Mouse (Mus musculus) right cerebral cortex, adult 2 months (tissue): Measurements from ENCODE around the gene Metrnl.
A peak's percentile ranks its signal among the peaks of the same experiment; 100 is the strongest.
"Not testable (repeated sequence)": the region's sequence is repeated elsewhere in the genome, so short reads cannot be mapped to it uniquely, and the experiment has no call there.

Experiments
- DNase-seq, 2 experiments: peaks; one replicate each; pipeline ENCODE4 v3.0.0; 2021 to 2022; ENCODE audit warnings: low spot score in 2 of 2

The Metrnl gene

DNA sequence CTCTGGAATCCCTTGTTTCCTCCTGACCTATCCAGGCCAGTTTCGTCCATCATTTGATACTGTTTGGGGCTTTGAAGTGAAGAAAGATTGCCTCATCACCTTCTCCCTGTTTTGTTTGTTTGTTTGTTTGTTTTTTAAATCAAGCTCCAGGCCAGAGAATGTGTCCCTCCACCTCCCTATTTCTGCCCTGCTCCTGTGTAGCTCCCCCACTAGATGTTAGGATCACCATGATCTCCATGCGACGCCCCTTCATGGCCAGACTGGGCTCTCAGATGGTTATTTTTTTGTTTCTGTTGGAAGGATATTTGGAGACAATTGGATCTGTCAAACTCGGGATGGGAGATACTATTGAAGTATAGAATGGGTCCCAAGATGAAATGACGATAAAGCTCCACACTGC is at the start of gene Metrnl:
Gene Metrnl, plus strand, starts transcription at position 301 of the 400 bp plus-strand sequence.
- no peak for DNase-seq

DNA sequence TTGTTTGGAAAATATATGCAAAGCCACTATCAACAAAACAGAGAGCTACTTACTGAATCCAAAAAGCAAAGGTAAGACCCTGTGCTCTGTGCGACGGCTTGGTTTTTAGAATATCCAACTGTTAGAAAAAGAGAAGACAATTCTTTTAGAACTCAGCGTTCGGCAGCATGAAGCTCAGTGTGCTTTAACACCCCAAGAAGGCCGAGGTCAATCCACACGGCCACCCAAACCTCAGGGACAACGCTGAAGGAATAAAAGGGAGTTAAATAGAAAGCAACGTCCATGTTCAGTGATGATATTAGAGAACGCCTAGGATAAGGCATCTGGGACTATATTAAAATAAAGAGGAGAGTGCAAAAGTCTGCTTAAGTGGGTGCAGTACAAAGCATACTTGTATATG is 49.8 kb upstream of the Metrnl start:
- DNase-seq = no peak

GRCm38 (mm10) chr11:121651983-121652382 is 49.4 kb upstream of the Metrnl start:
- no peak for DNase-seq

DNA sequence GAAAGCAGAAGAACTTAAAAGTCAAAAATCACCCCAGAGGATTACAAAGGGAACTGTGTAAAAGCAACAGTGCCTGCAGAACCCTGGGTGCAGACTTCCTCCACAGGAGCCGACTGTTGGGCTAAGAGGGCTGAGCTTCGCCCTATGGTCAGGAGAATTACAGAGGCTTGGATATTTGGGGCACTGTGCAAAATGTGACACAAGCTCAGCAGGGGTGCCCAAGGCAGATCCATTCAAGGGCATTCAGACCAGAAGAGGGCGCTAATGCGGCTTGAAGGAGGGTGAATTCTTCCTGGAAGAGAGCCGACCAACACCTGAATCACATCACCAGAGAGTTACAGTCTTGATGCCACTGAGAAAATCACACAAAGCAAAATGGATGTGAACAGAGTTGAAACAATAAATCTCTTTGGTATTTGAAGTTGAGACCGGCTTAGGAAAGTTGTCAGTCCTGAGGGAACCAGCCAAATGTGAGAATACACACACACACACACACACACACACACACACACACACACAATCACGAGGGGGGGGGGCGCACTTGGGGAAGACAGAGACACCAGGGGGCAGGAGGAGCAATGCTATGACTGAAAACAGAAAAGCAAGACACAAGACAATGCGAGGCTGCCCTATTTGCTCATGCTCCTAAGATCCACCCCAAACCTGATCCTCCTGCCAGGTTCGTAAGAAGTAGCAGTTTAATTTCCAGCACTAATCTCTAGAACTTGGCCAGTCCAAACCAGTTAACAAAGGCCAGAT is 48.6 kb upstream of the Metrnl start:
- peak; percentile 44 to 57 for DNase-seq

- DNase-seq = no peak
Measured at GRCm38 (mm10) chr11:121653631-121654030, 47.7 kb upstream of the Metrnl start.

- no peak for DNase-seq
Measured at GRCm38 (mm10) chr11:121654406-121654945, 46.9 kb upstream of the Metrnl start.

DNA sequence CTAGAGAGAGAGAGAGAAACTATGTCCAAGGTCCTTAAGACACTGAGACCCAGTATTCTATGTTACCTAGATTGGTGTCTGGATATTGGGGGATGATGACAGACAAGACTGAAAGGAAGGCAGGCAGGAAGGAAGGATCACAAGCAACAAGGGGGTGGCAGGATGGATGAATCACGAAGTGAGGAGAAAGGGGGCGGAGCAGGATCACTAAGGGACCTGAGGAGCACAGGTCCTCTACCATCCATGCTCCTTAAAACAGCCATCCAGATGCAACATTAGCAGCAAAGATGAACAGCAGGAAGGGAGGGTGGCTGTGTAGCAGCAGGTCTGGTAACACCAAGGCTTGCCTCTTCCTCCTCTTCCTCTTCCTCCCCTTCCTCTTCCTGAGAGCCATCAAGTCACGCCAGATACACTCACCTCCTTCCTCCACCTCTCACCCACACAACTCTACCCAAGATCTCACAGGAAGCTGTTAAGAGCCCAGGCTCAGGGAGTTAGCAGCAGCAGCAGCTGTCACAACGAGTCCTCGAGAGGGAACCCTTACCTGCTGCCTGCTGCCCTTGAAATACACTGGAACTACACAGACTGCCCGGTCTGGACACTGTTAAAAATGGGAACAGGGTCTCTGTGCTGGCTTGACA is 46.1 kb upstream of the Metrnl start:
- no peak for DNase-seq

GRCm38 (mm10) chr11:121655807-121656511 is 45.4 kb upstream of the Metrnl start:
- DNase-seq = no peak

GRCm38 (mm10) chr11:121658151-121658550 is 43.2 kb upstream of the Metrnl start:
- DNase-seq = no peak

GRCm38 (mm10) chr11:121660604-121661003 is 40.7 kb upstream of the Metrnl start:
- not testable (repeated sequence) for DNase-seq

- no peak for DNase-seq
Measured at GRCm38 (mm10) chr11:121661116-121661515, 40.2 kb upstream of the Metrnl start.

DNA sequence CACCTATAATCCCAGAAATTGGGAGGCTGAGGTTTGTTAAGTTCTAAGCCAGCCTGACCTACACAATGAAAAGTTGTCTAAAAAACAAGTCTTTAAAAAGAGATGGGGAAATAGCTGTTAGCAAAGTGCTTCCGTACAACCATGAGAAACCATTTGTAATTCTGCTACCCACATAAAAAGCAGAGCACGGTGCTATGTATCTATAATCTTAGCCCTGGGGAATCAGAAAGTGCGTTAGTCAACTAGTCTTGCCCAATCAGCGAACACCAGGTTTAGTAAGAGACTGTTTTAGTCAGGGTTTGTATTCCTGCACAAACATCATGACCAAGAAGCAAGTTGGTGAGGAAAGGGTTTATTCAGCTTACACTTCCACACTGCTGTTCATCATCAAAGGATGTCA is 33.8 kb upstream of the Metrnl start:
- no peak for DNase-seq

DNA sequence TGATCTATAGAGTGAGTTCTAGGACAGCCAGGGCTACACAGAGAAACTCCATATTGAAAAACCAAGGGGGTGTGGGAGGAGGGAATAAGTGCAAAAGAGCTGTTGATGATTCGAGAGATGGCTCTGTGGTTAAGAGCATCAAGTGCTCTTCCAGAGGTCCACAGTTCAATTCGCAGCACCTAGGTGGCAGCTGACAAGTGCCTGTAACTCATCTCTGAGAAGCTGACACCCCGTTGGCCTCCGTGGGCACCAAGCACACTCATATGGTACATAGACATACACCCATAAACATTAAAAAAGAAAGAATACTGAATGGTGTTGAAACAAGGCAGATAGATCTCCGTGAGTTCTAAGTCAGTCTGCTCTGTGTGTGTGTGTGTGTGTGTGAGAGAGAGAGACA is 32.6 kb upstream of the Metrnl start:
- DNase-seq = no peak

DNA sequence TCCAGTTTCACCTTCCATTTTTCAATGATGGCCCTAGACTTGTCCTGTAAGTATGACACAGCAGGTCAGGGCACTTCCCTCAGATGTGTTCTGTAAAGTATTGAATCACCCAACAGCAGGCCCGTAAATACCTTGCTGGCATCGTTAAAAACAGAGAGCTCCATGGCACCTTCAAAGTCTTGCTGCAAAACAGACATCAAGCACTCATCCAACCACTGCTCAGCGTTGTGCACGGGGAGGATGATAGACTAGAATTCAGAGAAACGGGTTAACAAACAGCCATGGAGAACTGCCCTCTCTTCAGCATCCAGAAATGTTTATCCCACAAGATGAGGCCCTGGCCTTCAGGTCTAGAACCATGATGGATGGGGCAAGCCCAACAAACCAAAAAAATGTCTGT is 30.4 kb upstream of the Metrnl start:
- no peak for DNase-seq

DNA sequence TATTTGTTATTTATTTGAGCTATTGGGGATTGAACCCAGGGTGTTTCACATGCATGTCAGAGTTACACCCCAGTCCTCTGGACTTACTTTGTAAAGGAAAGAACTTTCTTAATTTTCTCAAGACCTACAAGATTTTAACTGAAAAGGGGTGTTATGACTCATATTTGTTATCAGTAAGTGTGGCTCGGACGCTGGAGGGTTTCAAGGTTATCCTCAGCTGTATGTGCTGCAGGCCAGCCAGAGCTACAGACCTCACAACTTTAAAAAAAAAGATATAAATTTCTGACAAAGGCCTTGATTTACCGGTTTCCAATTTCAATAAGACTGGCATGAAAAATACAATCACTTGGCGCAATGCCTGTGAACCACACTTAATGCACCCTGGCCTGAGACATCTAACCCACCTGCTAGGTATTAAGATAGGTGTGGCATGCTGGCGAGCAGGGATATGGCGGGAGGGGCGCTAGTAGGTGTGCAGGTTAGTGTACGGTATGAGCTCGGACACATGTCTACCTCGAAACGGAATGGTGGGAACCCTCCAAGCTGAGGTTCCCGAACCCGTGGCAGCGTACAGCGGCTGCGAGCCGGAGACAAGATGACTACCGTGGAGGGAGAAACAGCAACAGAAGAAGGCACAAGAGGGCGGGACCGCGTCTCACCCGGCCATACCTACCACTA is 28.9 kb upstream of the Metrnl start:
- no peak for DNase-seq

GRCm38 (mm10) chr11:121672990-121673572 is 28.3 kb upstream of the Metrnl start, which contains the start of gene B3gntl1:
Gene B3gntl1 (minus strand): TSS chr11:121673153.
- DNase-seq = peak; percentile 100

DNA sequence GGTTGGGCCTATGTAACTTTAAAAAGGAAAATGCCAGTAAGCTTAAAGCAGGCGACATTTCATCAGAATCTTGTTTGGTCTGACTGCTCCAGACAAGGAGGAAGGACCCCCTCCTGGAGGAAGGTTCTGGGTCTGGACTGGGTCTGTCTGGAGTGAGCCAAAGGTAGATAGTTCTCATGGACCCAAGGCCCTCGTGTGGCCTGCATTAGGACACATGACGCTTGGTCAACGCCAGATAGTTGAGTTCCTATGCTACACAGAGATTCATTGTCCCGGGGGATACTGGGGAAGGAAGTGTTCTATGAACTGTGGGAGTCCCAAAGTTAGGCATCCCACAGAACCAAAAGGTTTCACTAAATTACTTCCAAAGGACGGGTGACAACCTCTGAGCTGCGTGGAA is 27.7 kb upstream of the Metrnl start:
- no peak for DNase-seq

- DNase-seq = no peak
Measured at GRCm38 (mm10) chr11:121676836-121677235, 24.5 kb upstream of the Metrnl start.

DNA sequence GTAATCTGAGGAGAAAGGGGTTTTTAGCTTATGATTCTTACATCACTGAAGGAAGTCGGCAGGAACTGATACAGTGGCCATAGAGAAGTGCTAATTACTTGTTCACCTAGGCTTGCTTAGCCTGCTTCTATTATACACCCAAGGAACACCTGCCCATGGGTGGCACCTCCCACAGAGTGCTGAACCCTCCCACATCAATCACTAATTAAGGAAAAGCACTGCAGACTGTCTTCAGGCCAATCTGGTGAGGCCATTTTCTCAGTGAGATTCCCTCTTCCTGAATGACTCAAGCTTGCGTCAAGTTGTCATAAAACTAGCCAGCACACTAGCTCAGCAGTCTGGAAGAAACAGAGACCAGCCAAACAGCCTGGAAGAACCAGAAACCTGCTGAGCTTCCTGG is 21.8 kb upstream of the Metrnl start:
- peak; percentile 26 to 33 for DNase-seq

DNA sequence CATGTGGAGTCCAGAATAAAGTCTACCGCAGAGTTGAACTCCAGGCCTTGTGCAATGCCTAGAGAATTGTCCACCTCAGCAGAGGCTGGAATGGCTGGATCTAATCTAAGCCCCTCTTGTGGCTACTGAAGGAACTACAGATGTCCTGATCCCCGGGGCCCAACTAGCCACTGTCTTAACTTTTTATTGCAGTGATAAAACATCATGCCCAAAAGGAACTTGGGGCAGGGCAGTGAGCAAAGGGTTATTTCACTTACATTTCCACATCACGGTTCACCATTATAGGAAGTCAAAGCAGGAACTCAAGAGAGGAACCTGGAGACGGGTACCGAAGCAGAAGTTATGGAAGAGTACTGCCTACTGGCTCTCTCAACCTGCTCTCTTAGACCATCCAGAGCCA is 20.6 kb upstream of the Metrnl start:
- no peak for DNase-seq

GRCm38 (mm10) chr11:121683243-121683642 is 18.1 kb upstream of the Metrnl start:
- DNase-seq = no peak
